Mouse (Mus musculus) cerebellum, adult 18-20 months (tissue): ENCODE results near the gene Hist1h2bb.

Source experiments
- DNase-seq, 2 experiments: peaks; one replicate each; pipeline ENCODE4 v3.0.0; 2021

Hist1h2bb gene

DNA sequence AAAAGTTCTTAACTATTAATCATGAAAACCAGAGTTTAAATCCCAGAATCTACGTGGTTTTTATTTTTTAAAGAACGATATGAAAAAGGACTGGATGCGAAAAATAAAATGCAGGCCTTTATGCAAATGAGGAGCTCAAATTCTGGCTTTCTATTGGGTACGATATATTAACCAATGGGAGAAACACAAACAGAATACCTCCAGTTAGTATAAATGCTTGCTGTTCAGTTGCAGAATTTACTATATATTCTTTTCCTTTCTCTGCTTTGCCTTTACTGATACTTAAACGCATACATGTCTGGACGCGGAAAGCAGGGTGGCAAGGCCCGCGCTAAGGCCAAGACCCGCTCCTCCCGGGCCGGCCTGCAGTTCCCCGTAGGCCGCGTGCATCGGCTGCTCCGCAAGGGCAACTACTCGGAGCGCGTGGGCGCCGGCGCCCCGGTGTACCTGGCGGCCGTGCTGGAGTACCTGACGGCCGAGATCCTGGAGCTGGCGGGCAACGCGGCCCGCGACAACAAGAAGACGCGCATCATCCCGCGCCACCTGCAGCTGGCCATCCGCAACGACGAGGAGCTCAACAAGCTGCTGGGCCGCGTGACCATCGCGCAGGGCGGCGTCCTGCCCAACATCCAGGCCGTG, 4.4 kb downstream of the Hist1h2bb start, which contains the start of gene Hist1h2ab:
Hist1h2ab (plus strand) TSS at position 288 of the 639 bp plus-strand sequence.
- DNase-seq = peak; percentile 12 to 63

DNA sequence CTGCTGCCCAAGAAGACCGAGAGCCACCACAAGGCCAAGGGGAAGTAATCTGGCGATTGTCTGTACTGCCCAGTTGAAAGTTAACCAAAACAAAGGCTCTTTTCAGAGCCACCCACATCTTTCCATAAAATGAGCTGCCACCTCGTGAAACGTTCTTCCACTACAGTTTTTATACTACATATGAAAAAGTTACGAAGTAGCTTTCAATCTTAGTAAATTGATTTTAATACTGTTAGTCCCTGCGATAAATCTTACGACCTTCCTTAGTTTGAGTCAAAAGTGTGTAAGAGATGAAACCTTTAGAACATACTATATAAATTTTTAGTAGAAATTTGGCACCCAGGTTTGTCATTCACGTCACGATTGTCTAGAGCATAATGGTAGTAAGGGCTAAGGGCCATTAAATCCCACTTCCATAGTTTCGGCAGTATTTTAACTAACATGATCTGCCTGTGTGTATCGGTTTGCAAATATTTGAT, 5.0 kb downstream of the Hist1h2bb start:
- DNase-seq = no peak

DNA sequence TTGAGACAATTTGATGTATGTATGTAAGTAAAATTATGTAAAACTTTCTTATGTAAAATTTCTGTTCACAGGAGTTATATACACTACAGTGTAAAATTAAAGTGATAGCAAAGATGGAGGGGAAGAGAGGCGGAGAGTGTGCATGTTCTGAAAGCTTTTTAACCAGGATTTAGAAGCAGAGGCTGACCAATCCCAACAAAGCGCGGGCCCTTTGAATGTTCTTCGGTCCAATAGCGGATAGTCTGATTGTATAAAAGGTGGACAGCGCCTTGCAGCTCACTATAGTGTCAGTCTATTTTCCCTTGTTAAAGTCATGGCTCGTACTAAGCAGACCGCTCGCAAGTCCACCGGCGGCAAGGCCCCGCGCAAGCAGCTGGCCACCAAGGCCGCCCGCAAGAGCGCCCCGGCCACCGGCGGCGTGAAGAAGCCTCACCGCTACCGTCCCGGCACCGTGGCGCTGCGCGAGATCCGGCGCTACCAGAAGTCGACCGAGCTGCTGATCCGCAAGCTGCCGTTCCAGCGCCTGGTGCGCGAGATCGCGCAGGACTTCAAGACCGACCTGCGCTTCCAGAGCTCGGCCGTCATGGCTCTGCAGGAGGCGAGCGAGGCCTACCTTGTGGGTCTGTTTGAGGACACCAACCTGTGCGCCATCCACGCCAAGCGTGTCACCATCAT, 5.7 kb downstream of the Hist1h2bb start, which contains the start of gene Hist1h3b:
Hist1h3b (plus strand) TSS at position 201 of the 675 bp plus-strand sequence.
- DNase-seq = peak; percentile 71

DNA sequence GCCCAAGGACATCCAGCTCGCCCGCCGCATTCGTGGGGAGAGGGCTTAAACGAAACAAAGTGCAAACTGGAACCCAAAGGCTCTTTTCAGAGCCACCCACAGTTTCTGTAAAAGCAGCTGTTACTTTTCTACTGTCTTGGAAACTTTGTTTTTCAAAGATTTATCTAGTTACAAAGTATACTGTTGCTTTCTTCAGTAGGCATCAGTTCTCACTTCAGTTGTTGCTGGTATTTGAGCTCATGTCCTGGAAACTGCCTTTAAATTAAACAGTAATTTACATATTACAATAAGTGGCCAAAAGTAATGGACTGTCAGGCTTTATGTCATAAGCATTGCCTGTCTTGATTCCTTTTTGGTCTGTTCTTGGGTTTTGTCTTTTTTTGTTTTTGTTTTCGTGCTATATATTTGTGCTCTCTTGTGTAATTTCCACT, 6.2 kb downstream of the Hist1h2bb start:
- DNase-seq = no peak

- DNase-seq = no peak
Observed at GRCm38 (mm10) chr13:23753314-23754078, 7.0 kb downstream of the Hist1h2bb start.

GRCm38 (mm10) chr13:23755000-23755399, 8.5 kb downstream of the Hist1h2bb start:
- DNase-seq = no peak

GRCm38 (mm10) chr13:23756790-23757189, 10.3 kb downstream of the Hist1h2bb start, which contains the start of gene Hist1h4b:
Gene Hist1h4b, plus strand, starts transcription at chr13:23757013.
- DNase-seq = peak; percentile 78 to 86

- DNase-seq = no peak
Observed at GRCm38 (mm10) chr13:23757211-23757773, 10.8 kb downstream of the Hist1h2bb start.

- no peak for DNase-seq
Observed at GRCm38 (mm10) chr13:23757921-23758320, 11.4 kb downstream of the Hist1h2bb start.

DNA sequence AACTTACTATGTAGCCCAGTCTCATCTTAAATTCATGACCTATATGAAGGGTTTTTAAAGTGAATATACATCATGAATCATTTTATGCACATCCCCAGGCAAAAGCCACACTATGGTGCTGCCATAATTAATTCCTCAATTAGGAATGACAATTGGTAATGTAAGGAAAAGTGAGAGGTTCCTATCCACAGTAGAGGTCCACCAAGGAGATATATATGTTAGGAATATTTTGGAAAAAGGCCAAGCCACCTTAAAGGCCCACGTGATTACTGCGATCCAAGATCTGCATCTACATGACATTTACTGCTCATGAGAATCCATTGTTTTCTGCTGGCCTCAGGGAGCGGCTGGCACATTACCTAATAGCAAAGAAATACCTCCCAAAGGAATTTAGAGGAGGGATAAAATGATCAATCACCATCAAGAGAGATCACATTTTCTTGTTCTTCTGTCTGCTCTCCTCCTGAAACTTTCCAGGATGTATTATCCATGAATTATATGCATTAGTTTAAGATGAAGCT, 12.8 kb downstream of the Hist1h2bb start:
- no peak for DNase-seq

GRCm38 (mm10) chr13:23759916-23760239, 13.3 kb downstream of the Hist1h2bb start:
- no peak for DNase-seq

- DNase-seq = peak in 1 of 2 experiments; percentile 33
Observed at GRCm38 (mm10) chr13:23760240-23760971, 13.9 kb downstream of the Hist1h2bb start.

DNA sequence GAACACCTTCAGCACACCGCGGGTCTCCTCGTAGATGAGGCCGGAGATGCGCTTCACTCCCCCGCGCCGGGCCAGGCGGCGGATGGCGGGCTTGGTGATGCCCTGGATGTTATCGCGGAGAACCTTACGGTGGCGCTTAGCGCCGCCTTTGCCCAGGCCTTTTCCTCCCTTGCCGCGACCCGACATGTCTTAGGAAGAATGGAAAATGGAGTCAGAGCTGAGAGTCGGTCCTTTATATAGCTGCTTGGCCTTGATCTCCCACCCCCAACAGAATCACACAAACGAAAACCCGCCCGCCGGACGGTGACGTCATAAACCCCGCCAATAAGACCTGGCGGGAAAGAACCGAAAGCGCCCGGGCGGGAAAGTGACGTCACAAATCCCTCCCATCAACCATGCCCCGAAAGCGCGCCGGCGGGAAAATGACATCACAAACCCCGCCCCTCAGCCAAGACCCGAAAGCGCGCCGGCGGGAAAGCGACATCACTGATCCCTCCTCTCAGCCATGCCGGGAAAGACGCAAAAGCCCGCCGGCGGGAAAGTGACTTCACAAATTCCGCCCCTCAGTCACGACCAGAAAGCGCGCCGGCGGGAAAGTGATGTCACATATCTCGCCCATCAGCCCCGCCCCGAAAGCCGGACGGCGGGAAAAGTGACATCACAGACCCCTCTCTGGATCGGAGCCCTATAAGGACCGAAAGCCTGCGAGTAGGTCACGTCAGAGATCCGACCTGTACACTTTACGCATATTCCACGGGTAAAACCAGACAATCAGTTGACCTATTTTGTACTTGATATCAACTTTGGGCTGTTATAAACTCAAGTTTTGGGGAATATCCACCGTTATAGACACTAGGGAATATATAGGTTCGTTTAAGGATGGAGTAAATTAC, 14.7 kb downstream of the Hist1h2bb start, which contains the start of gene Hist1h4a:
Hist1h4a (minus strand) TSS at position 259 of the 893 bp plus-strand sequence.
- DNase-seq = peak; percentile 97 to 98

DNA sequence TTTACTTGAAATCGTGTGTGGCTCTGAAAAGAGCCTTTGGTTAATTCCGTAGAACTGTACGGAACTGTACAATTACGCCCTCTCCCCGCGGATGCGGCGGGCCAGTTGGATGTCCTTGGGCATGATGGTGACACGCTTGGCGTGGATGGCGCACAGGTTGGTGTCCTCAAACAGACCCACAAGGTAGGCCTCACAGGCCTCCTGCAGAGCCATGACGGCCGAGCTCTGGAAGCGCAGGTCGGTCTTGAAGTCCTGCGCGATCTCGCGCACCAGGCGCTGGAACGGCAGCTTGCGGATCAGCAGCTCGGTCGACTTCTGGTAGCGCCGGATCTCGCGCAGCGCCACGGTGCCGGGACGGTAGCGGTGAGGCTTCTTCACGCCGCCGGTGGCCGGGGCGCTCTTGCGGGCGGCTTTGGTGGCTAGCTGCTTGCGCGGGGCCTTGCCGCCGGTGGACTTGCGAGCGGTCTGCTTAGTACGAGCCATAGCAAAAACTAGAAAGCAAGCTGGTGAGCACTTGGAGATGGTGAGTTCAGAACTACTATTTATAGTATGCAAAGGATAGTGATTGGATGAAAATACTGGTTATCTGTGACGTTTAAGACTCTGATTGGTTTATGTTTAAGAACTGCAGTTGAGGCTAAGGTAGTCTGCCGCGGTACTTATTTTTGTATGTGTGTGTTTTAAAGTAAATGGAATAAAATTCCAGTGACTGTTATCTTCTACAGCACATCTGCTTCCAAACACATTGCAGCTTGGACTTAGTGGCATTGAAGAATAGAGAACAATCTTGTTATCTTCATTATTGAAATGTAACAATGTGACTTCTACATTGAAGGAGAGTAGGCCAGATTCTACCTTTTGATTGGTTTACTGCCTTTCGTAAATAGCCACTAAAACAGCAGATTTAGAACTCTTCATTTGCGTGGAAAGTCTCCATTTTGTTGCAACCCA, 15.6 kb downstream of the Hist1h2bb start, which contains the start of gene Hist1h3a:
Hist1h3a (minus strand) TSS at position 516 of the 951 bp plus-strand sequence.
- peak; percentile 59 to 71 for DNase-seq

- DNase-seq = peak in 1 of 2 experiments; percentile 70
Observed at GRCm38 (mm10) chr13:23763242-23763585, 16.7 kb downstream of the Hist1h2bb start.

DNA sequence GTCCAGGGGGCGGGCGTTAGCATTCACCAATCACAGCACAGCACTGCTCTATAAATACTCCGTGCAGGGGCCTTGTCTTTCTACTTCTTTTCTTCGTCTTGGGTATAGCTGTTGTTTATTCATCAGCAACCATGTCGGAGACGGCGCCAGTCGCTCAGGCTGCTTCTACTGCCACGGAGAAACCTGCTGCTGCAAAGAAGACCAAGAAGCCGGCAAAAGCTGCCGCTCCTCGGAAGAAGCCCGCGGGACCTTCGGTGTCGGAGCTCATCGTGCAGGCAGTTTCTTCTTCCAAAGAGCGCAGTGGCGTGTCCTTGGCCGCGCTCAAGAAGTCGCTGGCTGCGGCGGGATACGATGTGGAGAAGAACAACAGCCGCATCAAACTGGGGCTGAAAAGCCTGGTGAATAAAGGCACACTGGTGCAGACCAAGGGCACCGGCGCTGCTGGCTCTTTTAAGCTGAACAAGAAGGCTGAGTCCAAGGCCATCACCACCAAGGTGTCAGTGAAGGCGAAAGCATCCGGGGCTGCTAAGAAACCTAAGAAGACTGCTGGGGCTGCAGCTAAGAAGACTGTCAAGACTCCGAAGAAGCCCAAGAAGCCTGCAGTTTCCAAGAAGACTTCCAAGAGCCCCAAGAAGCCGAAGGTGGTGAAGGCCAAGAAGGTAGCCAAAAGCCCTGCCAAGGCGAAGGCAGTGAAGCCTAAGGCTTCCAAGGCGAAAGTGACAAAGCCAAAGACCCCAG, 17.2 kb downstream of the Hist1h2bb start, which contains the start of gene Hist1h1a:
Hist1h1a (plus strand) TSS at position 81 of the 738 bp plus-strand sequence.
- DNase-seq = peak in 1 of 2 experiments; percentile 77

- DNase-seq = no peak
Observed at GRCm38 (mm10) chr13:23764324-23765171, 18.0 kb downstream of the Hist1h2bb start.

GRCm38 (mm10) chr13:23765172-23765513, 18.6 kb downstream of the Hist1h2bb start:
- DNase-seq = no peak
